Mouse (Mus musculus): Measurements from ENCODE around the gene Adgrb3. TPM values are rescaled to one million over a fixed set of nuclear protein-coding genes. Genes with fewer than 3 reads are reported as not detected.
A peak's percentile ranks its signal among the peaks of the same experiment; 100 is the strongest.

Gene Adgrb3
- polyA plus RNA-seq, 1 experiment, result 54.7 TPM

DNA sequence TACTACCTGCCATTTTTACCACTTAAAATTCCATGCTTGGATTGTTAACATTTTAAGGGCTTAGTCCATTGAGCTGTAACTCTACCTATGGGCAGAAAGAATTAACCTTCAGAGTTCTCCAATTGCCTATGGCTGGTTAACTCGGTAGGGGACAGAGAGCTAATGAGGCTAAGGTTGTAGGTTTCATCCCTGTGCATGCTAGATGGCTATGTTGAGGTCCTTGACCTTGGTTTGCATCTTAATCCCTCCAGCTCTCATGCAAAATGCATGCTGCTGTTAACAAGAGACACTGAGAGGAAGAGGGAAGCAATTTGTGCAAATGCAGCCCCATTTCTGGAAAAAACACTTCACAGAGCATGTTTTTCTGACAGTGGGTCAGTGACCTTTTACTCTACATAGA lies 366.9 kb downstream of the Adgrb3 start:
- Histone ChIP-seq H3K4me3 (replicated peaks; ENCODE audit: insufficient read depth, low read depth, low read length) (no peak overlapping the region), H3K27me3 (ENCODE audit: control insufficient read depth, insufficient read depth, low read length) (no peaks in the 10 kb centered on the region), H3K27ac (ENCODE audit: insufficient read depth, low read length) (no peak overlapping the region), H3K4me1 (ENCODE audit: control insufficient read depth, insufficient read depth, low read length) (no peaks in the 10 kb centered on the region)
- TF ChIP-seq CTCF (IDR thresholded peaks at IDR 0.05; ENCODE audit: borderline replicate concordance, insufficient read depth, low read depth, low read length) (no peak), POLR2A (IDR thresholded peaks at IDR 0.05; ENCODE audit: borderline replicate concordance, insufficient read depth, low read length) (no peak)
- DNase-seq, result no peak
- whole genome bisulfite sequencing, result 76% methylated on average over 1 of the region's 1 CpGs

GRCm38 (mm10) chr1:25435506-25435905 lies 394.0 kb downstream of the Adgrb3 start:
- 19% methylated on average over 2 of the region's 2 CpGs for WGBS
- no peaks in the 10 kb centered on the region for H3K4me1 ChIP-seq (ENCODE audit: control insufficient read depth, insufficient read depth, low read length)

GRCm38 (mm10) chr1:25430219-25430862 lies 399.2 kb downstream of the Adgrb3 start:
- no peak overlapping the region for H3K4me3 ChIP-seq (replicated peaks; ENCODE audit: insufficient read depth, low read depth, low read length)
- H3K27ac ChIP-seq (ENCODE audit: insufficient read depth, low read length), result no peak overlapping the region
- no peak for DNase-seq

More at GRCm38 (mm10) chr1:25435506-25435905, 394.0 kb downstream of the Adgrb3 start:
- H3K27ac ChIP-seq (ENCODE audit: insufficient read depth, low read length), result no peak overlapping the region
- TF ChIP-seq CTCF (IDR thresholded peaks at IDR 0.05; ENCODE audit: borderline replicate concordance, insufficient read depth, low read depth, low read length) (no peak), POLR2A (IDR thresholded peaks at IDR 0.05; ENCODE audit: borderline replicate concordance, insufficient read depth, low read length) (no peak)
- H3K27me3 ChIP-seq (ENCODE audit: control insufficient read depth, insufficient read depth, low read length), result no peaks in the 10 kb centered on the region
- no peak for DNase-seq
- no peak overlapping the region for H3K4me3 ChIP-seq (replicated peaks; ENCODE audit: insufficient read depth, low read depth, low read length)

DNA sequence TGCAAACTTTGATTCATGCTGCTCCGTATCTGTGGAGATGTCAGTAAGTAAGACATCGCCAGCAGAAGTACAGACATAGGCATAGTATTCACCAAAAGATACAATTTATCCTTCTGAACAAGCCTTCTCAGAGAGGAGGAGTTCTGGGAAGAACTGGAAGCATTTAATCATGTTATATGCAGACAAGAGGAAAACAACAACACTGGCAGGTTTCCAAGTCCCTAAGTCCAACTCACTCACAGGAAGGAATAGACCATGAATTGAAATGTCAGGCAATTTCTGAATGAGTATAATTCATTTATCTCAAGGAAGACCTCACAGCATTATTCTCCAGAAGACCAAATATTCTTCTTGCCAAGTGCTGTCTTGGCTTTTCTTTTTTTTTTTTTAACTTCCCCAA lies 408.8 kb downstream of the Adgrb3 start:
- WGBS, result 69% methylated on average over 2 of the region's 2 CpGs
- no peaks in the 10 kb centered on the region for H3K4me1 ChIP-seq (ENCODE audit: control insufficient read depth, insufficient read depth, low read length)
- DNase-seq, result no peak
- H3K27ac ChIP-seq (ENCODE audit: insufficient read depth, low read length), result no peak overlapping the region
- TF ChIP-seq CTCF (IDR thresholded peaks at IDR 0.05; ENCODE audit: borderline replicate concordance, insufficient read depth, low read depth, low read length) (no peak), POLR2A (IDR thresholded peaks at IDR 0.05; ENCODE audit: borderline replicate concordance, insufficient read depth, low read length) (no peak)
- no peak overlapping the region for H3K4me3 ChIP-seq (replicated peaks; ENCODE audit: insufficient read depth, low read depth, low read length)
- H3K27me3 ChIP-seq (ENCODE audit: control insufficient read depth, insufficient read depth, low read length), result no peaks in the 10 kb centered on the region

More at GRCm38 (mm10) chr1:25430219-25430862, 399.2 kb downstream of the Adgrb3 start:
- no peaks in the 10 kb centered on the region for H3K27me3 ChIP-seq (ENCODE audit: control insufficient read depth, insufficient read depth, low read length)
- WGBS, result 53% methylated on average over 16 of the region's 16 CpGs
- TF ChIP-seq POLR2A (IDR thresholded peaks at IDR 0.05; ENCODE audit: borderline replicate concordance, insufficient read depth, low read length) (no peak), CTCF (IDR thresholded peaks at IDR 0.05; ENCODE audit: borderline replicate concordance, insufficient read depth, low read depth, low read length) (no peak)
- no peaks in the 10 kb centered on the region for H3K4me1 ChIP-seq (ENCODE audit: control insufficient read depth, insufficient read depth, low read length)

- DNase-seq, result no peak
- Histone ChIP-seq H3K27me3 (ENCODE audit: control insufficient read depth, insufficient read depth, low read length) (no peaks in the 10 kb centered on the region), H3K4me3 (replicated peaks; ENCODE audit: insufficient read depth, low read depth, low read length) (no peak overlapping the region), H3K27ac (ENCODE audit: insufficient read depth, low read length) (no peak overlapping the region), H3K4me1 (ENCODE audit: control insufficient read depth, insufficient read depth, low read length) (no peaks in the 10 kb centered on the region)
- TF ChIP-seq POLR2A (IDR thresholded peaks at IDR 0.05; ENCODE audit: borderline replicate concordance, insufficient read depth, low read length) (no peak), CTCF (IDR thresholded peaks at IDR 0.05; ENCODE audit: borderline replicate concordance, insufficient read depth, low read depth, low read length) (no peak)
Observed at GRCm38 (mm10) chr1:25419378-25419777, 410.1 kb downstream of the Adgrb3 start.

GRCm38 (mm10) chr1:25415084-25415483 lies 414.4 kb downstream of the Adgrb3 start:
- no peak for DNase-seq
- Histone ChIP-seq H3K4me3 (replicated peaks; ENCODE audit: insufficient read depth, low read depth, low read length) (no peak overlapping the region), H3K27ac (ENCODE audit: insufficient read depth, low read length) (no peak overlapping the region), H3K27me3 (ENCODE audit: control insufficient read depth, insufficient read depth, low read length) (no peaks in the 10 kb centered on the region), H3K4me1 (ENCODE audit: control insufficient read depth, insufficient read depth, low read length) (no peaks in the 10 kb centered on the region)
- 68% methylated on average over 2 of the region's 2 CpGs for WGBS
- no peak for TF ChIP-seq CTCF (IDR thresholded peaks at IDR 0.05; ENCODE audit: borderline replicate concordance, insufficient read depth, low read depth, low read length)
- no peak for TF ChIP-seq POLR2A (IDR thresholded peaks at IDR 0.05; ENCODE audit: borderline replicate concordance, insufficient read depth, low read length)

DNA sequence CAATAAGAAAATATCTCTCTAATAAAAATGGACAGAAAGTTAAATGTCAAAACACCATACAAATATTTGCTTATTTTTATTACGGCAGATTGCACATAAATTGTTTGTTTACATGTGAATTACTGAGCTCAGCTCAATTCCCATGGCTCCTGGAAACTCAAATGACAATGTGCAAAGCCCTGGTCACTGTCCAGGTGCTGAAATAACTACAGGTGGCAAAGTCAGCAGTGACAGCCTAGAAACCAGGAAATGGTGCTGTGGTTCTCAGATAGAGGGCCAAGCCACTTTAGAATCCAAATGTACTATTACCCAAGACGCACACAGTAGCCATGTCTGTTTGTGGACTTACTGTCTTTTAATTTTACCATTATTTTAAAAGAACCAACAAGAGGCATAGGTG lies 465.3 kb downstream of the Adgrb3 start:
- Histone ChIP-seq H3K27me3 (ENCODE audit: control insufficient read depth, insufficient read depth, low read length) (no peaks in the 10 kb centered on the region), H3K4me3 (replicated peaks; ENCODE audit: insufficient read depth, low read depth, low read length) (no peak overlapping the region), H3K27ac (ENCODE audit: insufficient read depth, low read length) (no peak overlapping the region), H3K4me1 (ENCODE audit: control insufficient read depth, insufficient read depth, low read length) (peaks cover 2% of the 10 kb centered on the region; the same call in 1 of the 2 replicates)
- WGBS, result 57% methylated on average over 2 of the region's 2 CpGs
- peak in 1 of 2 experiments; percentile 64 for DNase-seq
- TF ChIP-seq CTCF (IDR thresholded peaks at IDR 0.05; ENCODE audit: borderline replicate concordance, insufficient read depth, low read depth, low read length) (no peak), POLR2A (IDR thresholded peaks at IDR 0.05; ENCODE audit: borderline replicate concordance, insufficient read depth, low read length) (no peak)

GRCm38 (mm10) chr1:25358554-25358953 lies 471.0 kb downstream of the Adgrb3 start:
- TF ChIP-seq POLR2A (IDR thresholded peaks at IDR 0.05; ENCODE audit: borderline replicate concordance, insufficient read depth, low read length) (no peak), CTCF (IDR thresholded peaks at IDR 0.05; ENCODE audit: borderline replicate concordance, insufficient read depth, low read depth, low read length) (no peak)
- WGBS, result 94% methylated on average over 4 of the region's 4 CpGs
- no peak for DNase-seq

More at GRCm38 (mm10) chr1:25358554-25358953, 471.0 kb downstream of the Adgrb3 start:
- H3K4me1 ChIP-seq (ENCODE audit: control insufficient read depth, insufficient read depth, low read length), result no peaks in the 10 kb centered on the region
- H3K27ac ChIP-seq (ENCODE audit: insufficient read depth, low read length), result no peak overlapping the region
- H3K27me3 ChIP-seq (ENCODE audit: control insufficient read depth, insufficient read depth, low read length), result no peaks in the 10 kb centered on the region
- no peak overlapping the region for H3K4me3 ChIP-seq (replicated peaks; ENCODE audit: insufficient read depth, low read depth, low read length)
